Mouse (Mus musculus): ENCODE measurements at regions not wholly inside any gene's neighbourhood (a gene's known extent, or its start where the extent isn't known, plus 50 kb on each side); places are given as distances from the start of the nearest gene placed in this dataset.

DNA sequence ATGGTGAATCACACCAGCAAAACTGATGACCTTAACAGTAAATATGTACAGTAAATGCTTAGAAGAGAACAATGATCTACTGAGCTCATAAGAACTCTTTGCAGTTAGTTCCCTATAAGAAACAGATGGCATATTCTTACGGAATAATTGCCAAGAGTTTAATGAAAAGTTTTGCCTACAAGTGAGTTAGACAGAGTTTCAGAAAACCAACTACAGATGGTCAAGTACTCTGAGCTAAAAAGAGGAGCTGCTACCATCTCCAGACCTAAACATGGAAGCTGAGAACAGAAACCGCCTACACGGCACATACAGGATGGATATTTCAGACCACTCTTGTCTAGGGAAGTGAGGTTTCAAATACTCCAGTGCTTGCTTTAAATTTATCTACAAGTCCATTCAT, 293.1 kb downstream of the Gm7489 start:
- Histone ChIP-seq H3K4me3 (ENCODE audit: insufficient read depth, low read depth, low read length) (no peak overlapping the region), H3K4me1 (ENCODE audit: control insufficient read depth, insufficient read depth, low read length) (no peaks in the 10 kb centered on the region), H3K27ac (ENCODE audit: insufficient read depth, low read depth, low read length) (no peak overlapping the region)
- 94% methylated on average over 3 of the region's 3 CpGs for WGBS
- TF ChIP-seq CTCF (IDR thresholded peaks at IDR 0.05; ENCODE audit: insufficient read depth, low read depth, low read length) (no peak), POLR2A (IDR thresholded peaks at IDR 0.05; ENCODE audit: insufficient read depth, low read depth, low read length) (no peak)

Data from olfactory bulb, adult 2 months (tissue).